Mouse (Mus musculus): ENCODE measurements at regions not wholly inside any gene's neighbourhood (a gene's known extent, or its start where the extent isn't known, plus 50 kb on each side); places are given as distances from the start of the nearest gene placed in this dataset.

- TF ChIP-seq CTCF (IDR thresholded peaks at IDR 0.05; ENCODE audit: control insufficient read depth, insufficient read depth, low read length) (no peak), POLR2A (IDR thresholded peaks at IDR 0.05; ENCODE audit: borderline replicate concordance, control insufficient read depth, low read depth, low read length) (no peak)
- WGBS, result 68% methylated on average over 5 of the region's 5 CpGs
Measured at GRCm38 (mm10) chr13:80798863-80799817, 84.0 kb upstream of the Arrdc3 start.

GRCm38 (mm10) chr13:80806172-80806571, 77.0 kb upstream of the Arrdc3 start:
- 35% methylated on average over 2 of the region's 2 CpGs for WGBS
- TF ChIP-seq POLR2A (IDR thresholded peaks at IDR 0.05; ENCODE audit: borderline replicate concordance, control insufficient read depth, low read depth, low read length) (no peak), CTCF (IDR thresholded peaks at IDR 0.05; ENCODE audit: control insufficient read depth, insufficient read depth, low read length) (peak; percentile 38; the same call in 1 of the 2 replicates)
- Histone ChIP-seq H3K4me1 (ENCODE audit: control insufficient read depth, insufficient read depth, low read length) (no peaks in the 10 kb centered on the region), H3K27ac (ENCODE audit: control insufficient read depth, insufficient read depth, low read depth, low read length, poor library complexity) (no peak overlapping the region), H3K4me3 (replicated peaks; ENCODE audit: control insufficient read depth, low read depth, low read length) (no peak overlapping the region)

More at GRCm38 (mm10) chr13:80798863-80799817, 84.0 kb upstream of the Arrdc3 start:
- no peak overlapping the region for H3K27ac ChIP-seq (ENCODE audit: control insufficient read depth, insufficient read depth, low read depth, low read length, poor library complexity)
- H3K4me1 ChIP-seq (ENCODE audit: control insufficient read depth, insufficient read depth, low read length), result no peaks in the 10 kb centered on the region
- H3K4me3 ChIP-seq (replicated peaks; ENCODE audit: control insufficient read depth, low read depth, low read length), result no peak overlapping the region

DNA sequence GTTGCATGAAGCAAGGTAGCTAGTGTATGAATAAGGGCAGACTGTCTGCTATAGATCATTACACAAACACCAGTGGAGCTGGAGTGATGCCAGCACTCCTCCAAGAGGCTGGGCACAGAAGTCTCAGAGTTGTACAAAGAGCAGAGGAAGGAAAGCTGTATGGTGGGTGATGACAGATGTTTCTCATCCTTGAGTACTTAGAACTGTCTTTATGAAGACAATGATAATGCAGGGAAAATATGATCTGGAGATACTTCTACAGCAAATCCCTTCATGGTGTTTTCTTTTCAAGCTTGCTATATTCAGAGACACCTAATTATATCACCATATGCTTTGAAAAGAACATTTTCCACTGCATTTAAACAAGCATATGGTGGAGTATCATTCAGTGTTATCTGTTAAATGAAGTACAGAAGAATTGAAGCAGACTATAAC, 56.1 kb upstream of the Arrdc3 start:
- Histone ChIP-seq H3K27ac (ENCODE audit: control insufficient read depth, insufficient read depth, low read depth, low read length, poor library complexity) (no peak overlapping the region), H3K4me3 (replicated peaks; ENCODE audit: control insufficient read depth, low read depth, low read length) (no peak overlapping the region), H3K4me1 (ENCODE audit: control insufficient read depth, insufficient read depth, low read length) (no peaks in the 10 kb centered on the region)
- no peak for TF ChIP-seq POLR2A (IDR thresholded peaks at IDR 0.05; ENCODE audit: borderline replicate concordance, control insufficient read depth, low read depth, low read length)
- TF ChIP-seq CTCF (IDR thresholded peaks at IDR 0.05; ENCODE audit: control insufficient read depth, insufficient read depth, low read length), result no peak
